In genomic region chr4:150281018-150281761, GRCm38 (mm10) we compare ENCODE assay signal across 8 mouse cellular contexts. TPM values are rescaled to one million over a fixed set of nuclear protein-coding genes. Genes with fewer than 3 reads are reported as not detected.
DNase-seq lines count a peak whose midpoint lies in the region; ATAC-seq and TF ChIP-seq lines count a peak whose summit lies in the region.

Gene Rere (plus strand): TSS chr4:150281646.

- peak within 1 kb of the TSS; percentile 99 for H3K9ac ChIP-seq in embryonic facial prominence, embryonic 14.5 days (ENCODE audit: low read depth, low read length)
- H3K9ac ChIP-seq in limb, embryonic 14.5 days (ENCODE audit: low read depth, low read length, severe bottlenecking) = peak within 1 kb of the TSS; percentile 88
- peak within 1 kb of the TSS; percentile 94 for H3K9ac ChIP-seq in midbrain, postnatal 0 days (replicated peaks; ENCODE audit: low read length, poor library complexity, severe bottlenecking)

- peak within 1 kb of the TSS; percentile 75 for H3K4me2 ChIP-seq in embryonic facial prominence, embryonic 14.5 days (ENCODE audit: low read depth, low read length)
- peak within 1 kb of the TSS; percentile 71 for H3K4me2 ChIP-seq in limb, embryonic 14.5 days (replicated peaks; ENCODE audit: low read depth, low read length, severe bottlenecking)
- H3K4me2 ChIP-seq in midbrain, postnatal 0 days (ENCODE audit: low read depth, low read length, poor library complexity, severe bottlenecking) = peak within 1 kb of the TSS; percentile 66

- H3K36me3 ChIP-seq in embryonic facial prominence, embryonic 14.5 days (ENCODE audit: control insufficient read depth, insufficient read depth, low read length) = no peaks in the 10 kb centered on the region
- no peaks in the 10 kb centered on the region for H3K36me3 ChIP-seq in limb, embryonic 14.5 days (ENCODE audit: control insufficient read depth, insufficient read depth, low read length)
- H3K36me3 ChIP-seq in midbrain, postnatal 0 days (ENCODE audit: insufficient read depth, low read length) = no peaks in the 10 kb centered on the region

- H3K9me3 ChIP-seq in embryonic facial prominence, embryonic 14.5 days (ENCODE audit: control insufficient read depth, low read length) = no peaks in the 10 kb centered on the region
- H3K9me3 ChIP-seq in limb, embryonic 14.5 days (ENCODE audit: control insufficient read depth, low read length) = no peaks in the 10 kb centered on the region
- no peaks in the 10 kb centered on the region for H3K9me3 ChIP-seq in midbrain, postnatal 0 days (ENCODE audit: low read length)

- peak within 1 kb of the TSS; percentile 99 for H3K4me3 ChIP-seq in embryonic facial prominence, embryonic 14.5 days (ENCODE audit: low read depth, low read length)
- H3K4me3 ChIP-seq in limb, embryonic 14.5 days (replicated peaks; ENCODE audit: low read length) = peak within 1 kb of the TSS; percentile 83
- peak within 1 kb of the TSS; percentile 99 for H3K4me3 ChIP-seq in midbrain, postnatal 0 days (ENCODE audit: low read depth, low read length)

- no peaks in the 10 kb centered on the region for H3K27me3 ChIP-seq in embryonic facial prominence, embryonic 14.5 days (replicated peaks; ENCODE audit: control insufficient read depth, insufficient read depth, low read length)
- H3K27me3 ChIP-seq in limb, embryonic 14.5 days (ENCODE audit: control insufficient read depth, insufficient read depth, low read length) = no peaks in the 10 kb centered on the region
- H3K27me3 ChIP-seq in midbrain, postnatal 0 days (ENCODE audit: insufficient read depth, low read length) = no peaks in the 10 kb centered on the region

- TF ChIP-seq CTCF in midbrain, postnatal 0 days (IDR thresholded peaks at IDR 0.05) = 0 out of 2 replicates have a peak, but pooled peaks have one; percentile 8

- H3K27ac ChIP-seq in embryonic facial prominence, embryonic 14.5 days (replicated peaks; ENCODE audit: low read depth, low read length) = peak within 1 kb of the TSS; percentile 99
- H3K27ac ChIP-seq in limb, embryonic 14.5 days (replicated peaks; ENCODE audit: low read depth, low read length) = peak within 1 kb of the TSS; percentile 99
- H3K27ac ChIP-seq in midbrain, postnatal 0 days (ENCODE audit: low read depth, low read length) = peak within 1 kb of the TSS; percentile 98

- TF ChIP-seq POLR2A in limb, embryonic 14.5 days (IDR thresholded peaks at IDR 0.05; ENCODE audit: borderline replicate concordance, extremely low read depth, insufficient read depth, insufficient read length) = peak; percentile 76; the same call in 1 of the 2 replicates

- peak; percentile 98 for ATAC-seq in embryonic facial prominence, embryonic 14.5 days (ENCODE audit: low read depth)
- ATAC-seq in limb, embryonic 14.5 days (ENCODE audit: low FRiP score, low read depth) = peak; percentile 98
- peak; percentile 98 for ATAC-seq in midbrain, postnatal 0 days (ENCODE audit: low FRiP score)

- peaks cover 15% of the 10 kb centered on the region for H3K4me1 ChIP-seq in embryonic facial prominence, embryonic 14.5 days (ENCODE audit: control insufficient read depth, insufficient read depth, low read length)
- peaks cover 25% of the 10 kb centered on the region for H3K4me1 ChIP-seq in limb, embryonic 14.5 days (ENCODE audit: control insufficient read depth, insufficient read depth, low read length)
- no peaks in the 10 kb centered on the region; the same call in 1 of the 2 replicates for H3K4me1 ChIP-seq in midbrain, postnatal 0 days (ENCODE audit: insufficient read depth, low read length)

- DNase-seq in 3T3-L1 (ENCODE audit: low read depth, low spot score) = peak; percentile 95
- peak; percentile 94 to 98 for DNase-seq in adrenal gland, postnatal 4 days (ENCODE audit: low spot score in 2 of 2)
- DNase-seq in embryonic facial prominence, embryonic 14.5 days (ENCODE audit: low spot score) = peak; percentile 97
- peak; percentile 98 for DNase-seq in heart, adult 8-10 months (ENCODE audit: low spot score)
- DNase-seq in kidney, adult 9 months = peak; percentile 99
- DNase-seq in limb, embryonic 14.5 days (ENCODE audit: low spot score) = peak; percentile 98
- peak; percentile 98 for DNase-seq in midbrain, postnatal 0 days (ENCODE audit: low spot score)
- peak; percentile 98 to 99 for DNase-seq in spleen, postnatal 14 days (ENCODE audit: low spot score in 2 of 2)

- WGBS in embryonic facial prominence, embryonic 14.5 days = 1% methylated on average over 57 of the region's 60 CpGs
- WGBS in limb, embryonic 14.5 days = under 1% methylated on average over 38 of the region's 60 CpGs
- WGBS in midbrain, postnatal 0 days = 1% methylated on average over 59 of the region's 60 CpGs

RNA-seq across cellular contexts. Expression of gene Rere, which starts in this region (rescaled TPM):
- total RNA-seq in adrenal gland, postnatal 4 days (2021) = 100 to 1,000 TPM; 150 to 160 TPM
- polyA plus RNA-seq in embryonic facial prominence, embryonic 14.5 days (2014; fragmentation: Nextera tagmentation; extraction: Ambion mirVana) = 28.7 and 32.0 TPM in 2 replicates
- total RNA-seq in heart, adult 8-10 months (2022) = 10 to 100 TPM; 34.8 to 57.6 (median 51.3) TPM
- polyA plus RNA-seq in limb, embryonic 14.5 days (2012; rRNA removed) = 43.3 and 51.3 TPM in 2 replicates
- 28.5 and 32.3 TPM in 2 replicates for polyA plus RNA-seq in limb, embryonic 14.5 days (2014; fragmentation: Nextera tagmentation; extraction: Ambion mirVana)
- 36.8 and 44.3 TPM in 2 replicates for total RNA-seq in midbrain, postnatal 0 days (2014; rRNA removed)
- polyA plus RNA-seq in midbrain, postnatal 0 days (2015; fragmentation: Nextera tagmentation; extraction: Ambion mirVana) = 17.9 and 22.7 TPM in 2 replicates

Comparison
In these comparisons a context has a peak if more than half of its experiments do, and no peak if none do; other contexts are left out.
1. Peak in every context shown above with its lines: DNase-seq, ATAC-seq, H3K4me3 ChIP-seq and H3K27ac ChIP-seq.